Comparison of ENCODE assay signal across 31 mouse cellular contexts in genomic region chr2:35235021-35235420, GRCm38 (mm10). TPM values are rescaled to one million over a fixed set of nuclear protein-coding genes. Genes with fewer than 3 reads are reported as not detected.
A peak's percentile ranks its signal among the peaks of the same experiment; 100 is the strongest.
DNase-seq lines count a peak whose midpoint lies in the region; ATAC-seq and TF ChIP-seq lines count a peak whose summit lies in the region.
"Had no signal": no experiment of that assay in that cellular context is flagged by ENCODE, and none has a peak within 500 bp of the region (broad histone marks: within the 10 kb centered on the region; RNA-seq: fewer than 3 reads in every experiment).

No protein-coding gene starts in this region.

- WGBS in limb, embryonic 14.5 days = 71% methylated on average over 6 of the region's 6 CpGs
- WGBS in limb, embryonic 10.5 days = 85% methylated on average over 6 of the region's 6 CpGs

- no peak for TF ChIP-seq POLR2A in limb, embryonic 14.5 days (IDR thresholded peaks at IDR 0.05; ENCODE audit: borderline replicate concordance, extremely low read depth, insufficient read depth, insufficient read length)
- TF ChIP-seq POLR2A in embryonic fibroblast, embryonic 13.5 days (IDR thresholded peaks at IDR 0.05; ENCODE audit: low read depth, low read length) = no peak

- H3K4me2 ChIP-seq in limb, embryonic 14.5 days (replicated peaks; ENCODE audit: low read depth, low read length, severe bottlenecking) = no peak overlapping the region
- H3K4me2 ChIP-seq: embryonic facial prominence, embryonic 12.5 days; forebrain, embryonic 12.5 days; heart, embryonic 12.5 days; hindbrain, embryonic 15.5 days; kidney, embryonic 15.5 days; limb, embryonic 13.5 days; liver, embryonic 12.5 days; neural tube, embryonic 13.5 days had no signal

- no peaks in the 10 kb centered on the region for H3K36me3 ChIP-seq in limb, embryonic 14.5 days (ENCODE audit: control insufficient read depth, insufficient read depth, low read length)
- no peaks in the 10 kb centered on the region for H3K36me3 ChIP-seq in limb, embryonic 10.5 days
- H3K36me3 ChIP-seq: embryonic facial prominence, embryonic 12.5 days; forebrain, embryonic 12.5 days; heart, embryonic 12.5 days; hindbrain, embryonic 15.5 days; kidney, embryonic 15.5 days; limb, embryonic 13.5 days; liver, embryonic 12.5 days; neural tube, embryonic 13.5 days had no signal

- peak; percentile 32 to 38 for DNase-seq in adrenal gland, postnatal 36 days
- DNase-seq in adrenal gland, postnatal 14 days = no peak
- DNase-seq in limb, embryonic 14.5 days (ENCODE audit: low spot score) = peak; percentile 23
- DNase-seq in limb, embryonic 10.5 days (ENCODE audit: low spot score) = no peak
- peak; percentile 71 for DNase-seq in MN1 (ENCODE audit: low spot score)
- DNase-seq in B cell, adult 2 months = no peak
- DNase-seq in c-Kit-positive CD71-positive TER-119-positive erythroid progenitor cells, embryonic 14.5 days (ENCODE audit: low spot score) = no peak
- DNase-seq: cerebellum, adult 9-10 months; cerebellum, postnatal 36 days; forebrain, postnatal 0 days; gastrocnemius, postnatal 10 days; heart, adult 2 months; kidney, adult 18-20 months; kidney, postnatal 25 days; liver, postnatal 0 days; midbrain, embryonic 14.5 days; thymus, postnatal 4 days had no signal

- H3K27me3 ChIP-seq in limb, embryonic 14.5 days (ENCODE audit: control insufficient read depth, insufficient read depth, low read length) = no peaks in the 10 kb centered on the region
- H3K27me3 ChIP-seq in limb, embryonic 10.5 days (ENCODE audit: low read depth, poor library complexity, severe bottlenecking) = peaks cover 15% of the 10 kb centered on the region; the same call in 1 of the 2 replicates
- H3K27me3 ChIP-seq: CH12.LX; embryonic facial prominence, embryonic 12.5 days; forebrain, embryonic 12.5 days; heart, embryonic 12.5 days; hindbrain, embryonic 15.5 days; kidney, embryonic 15.5 days; liver, embryonic 12.5 days; neural tube, embryonic 13.5 days had no signal

- H3K9me3 ChIP-seq in limb, embryonic 14.5 days (ENCODE audit: control insufficient read depth, low read length) = no peaks in the 10 kb centered on the region
- H3K9me3 ChIP-seq in limb, embryonic 10.5 days (replicated peaks) = no peaks in the 10 kb centered on the region
- H3K9me3 ChIP-seq: embryonic facial prominence, embryonic 12.5 days; forebrain, embryonic 12.5 days; heart, embryonic 12.5 days; hindbrain, embryonic 15.5 days; kidney, embryonic 15.5 days; limb, embryonic 13.5 days; liver, embryonic 12.5 days; neural tube, embryonic 13.5 days had no signal

- H3K4me3 ChIP-seq in limb, embryonic 14.5 days (replicated peaks; ENCODE audit: low read length) = no peak overlapping the region
- no peak overlapping the region for H3K4me3 ChIP-seq in limb, embryonic 10.5 days
- H3K4me3 ChIP-seq in embryonic fibroblast, embryonic 13.5 days (ENCODE audit: insufficient read depth, low read length) = no peak overlapping the region
- H3K4me3 ChIP-seq: embryonic facial prominence, embryonic 12.5 days; erythroblast, embryonic 14.5 days; forebrain, embryonic 12.5 days; heart, adult 2 months; heart, embryonic 12.5 days; hindbrain, embryonic 15.5 days; kidney, embryonic 15.5 days; left cerebral cortex, adult 2 months; limb, embryonic 13.5 days; liver, embryonic 12.5 days; neural tube, embryonic 13.5 days had no signal

- ATAC-seq in limb, embryonic 14.5 days (ENCODE audit: low FRiP score, low read depth) = no peak
- ATAC-seq: forebrain, postnatal 0 days; liver, embryonic 12.5 days; liver, postnatal 0 days; lung, postnatal 0 days had no signal

- no peak overlapping the region for H3K27ac ChIP-seq in limb, embryonic 14.5 days (replicated peaks; ENCODE audit: low read depth, low read length)
- H3K27ac ChIP-seq in limb, embryonic 10.5 days = no peak overlapping the region
- H3K27ac ChIP-seq in embryonic fibroblast, embryonic 13.5 days (ENCODE audit: insufficient read depth, low read length) = peak overlapping the region; percentile 99
- H3K27ac ChIP-seq: embryonic facial prominence, embryonic 12.5 days; forebrain, embryonic 12.5 days; heart, adult 2 months; hindbrain, embryonic 15.5 days; kidney, embryonic 15.5 days; left cerebral cortex, adult 2 months; limb, embryonic 13.5 days; liver, embryonic 12.5 days; macrophage; neural tube, embryonic 13.5 days had no signal

- peaks cover 10% of the 10 kb centered on the region for H3K4me1 ChIP-seq in limb, embryonic 14.5 days (ENCODE audit: control insufficient read depth, insufficient read depth, low read length)
- H3K4me1 ChIP-seq in limb, embryonic 10.5 days = peaks cover 16% of the 10 kb centered on the region
- peaks cover 11% of the 10 kb centered on the region; the same call in 1 of the 2 replicates for H3K4me1 ChIP-seq in embryonic fibroblast, embryonic 13.5 days (ENCODE audit: control insufficient read depth, insufficient read depth, low read length)

- no peak for TF ChIP-seq CTCF in embryonic fibroblast, embryonic 13.5 days (IDR thresholded peaks at IDR 0.05; ENCODE audit: borderline replicate concordance, insufficient read depth, low read length)

- H3K9ac ChIP-seq in limb, embryonic 14.5 days (ENCODE audit: low read depth, low read length, severe bottlenecking) = no peak overlapping the region
- H3K9ac ChIP-seq: embryonic facial prominence, embryonic 12.5 days; forebrain, embryonic 12.5 days; forebrain, postnatal 0 days; heart, embryonic 12.5 days; hindbrain, embryonic 15.5 days; kidney, embryonic 15.5 days; limb, embryonic 13.5 days; liver, embryonic 12.5 days; liver, postnatal 0 days; neural tube, embryonic 13.5 days had no signal

RNA-seq across cellular contexts. Expression of gene Gsn, which starts 21.2 kb away (rescaled TPM):
- total RNA-seq in adrenal gland, postnatal 36 days (2021) = 100 to 1,000 TPM; 405 to 505 TPM
- 179 and 208 TPM in 2 replicates for total RNA-seq in adrenal gland, postnatal 14 days (2021)
- 160 and 163 TPM in 2 replicates for polyA plus RNA-seq in limb, embryonic 14.5 days (2012; rRNA removed)
- polyA plus RNA-seq in limb, embryonic 14.5 days (2014; fragmentation: Nextera tagmentation; extraction: Ambion mirVana) = 196 and 214 TPM in 2 replicates
- 9.5 and 19.7 TPM in 2 replicates for polyA plus RNA-seq in limb, embryonic 10.5 days (2016; fragmentation: Nextera tagmentation; extraction: Ambion mirVana)
- polyA plus RNA-seq in embryonic fibroblast, embryonic 13.5 days (2011; ENCODE audit: insufficient read length, low read depth, missing spikeins) = 451 and 719 TPM in 2 replicates

RNA-seq across cellular contexts. Expression of gene Rab14, which starts 34.1 kb away (rescaled TPM):
- 100 to 1,000 TPM; 207 to 234 TPM for total RNA-seq in adrenal gland, postnatal 36 days (2021)
- 184 and 199 TPM in 2 replicates for total RNA-seq in adrenal gland, postnatal 14 days (2021)
- 127 and 130 TPM in 2 replicates for polyA plus RNA-seq in limb, embryonic 14.5 days (2012; rRNA removed)
- 276 and 298 TPM in 2 replicates for polyA plus RNA-seq in limb, embryonic 14.5 days (2014; fragmentation: Nextera tagmentation; extraction: Ambion mirVana)
- polyA plus RNA-seq in limb, embryonic 10.5 days (2016; fragmentation: Nextera tagmentation; extraction: Ambion mirVana) = 206 and 229 TPM in 2 replicates
- 151 and 159 TPM in 2 replicates for polyA plus RNA-seq in embryonic fibroblast, embryonic 13.5 days (2011; ENCODE audit: insufficient read length, low read depth, missing spikeins)

Comparison
In these comparisons a context has a peak if more than half of its experiments do, and no peak if none do; other contexts are left out.
1. DNase-seq: peak in adrenal gland, postnatal 36 days (2 of 2), limb, embryonic 14.5 days (single experiment) and MN1 (single experiment); none in adrenal gland, postnatal 14 days (single experiment), limb, embryonic 10.5 days (single experiment), B cell, adult 2 months (0 of 2) and c-Kit-positive CD71-positive TER-119-positive erythroid progenitor cells, embryonic 14.5 days (single experiment).